Mouse (Mus musculus) spleen, postnatal 4 days (tissue): ENCODE results near the gene Camkmt.

Source experiments
- DNase-seq, 2 experiments: peaks; one replicate each; pipeline ENCODE4 v3.0.0; 2022; ENCODE audit warnings: low spot score in 2 of 2

Gene Camkmt

GRCm38 (mm10) chr17:85491491-85491890 lies 401.1 kb downstream of the Camkmt start:
- DNase-seq: no peak

- no peak for DNase-seq
Measured at GRCm38 (mm10) chr17:85493521-85493920, 403.2 kb downstream of the Camkmt start.

DNA sequence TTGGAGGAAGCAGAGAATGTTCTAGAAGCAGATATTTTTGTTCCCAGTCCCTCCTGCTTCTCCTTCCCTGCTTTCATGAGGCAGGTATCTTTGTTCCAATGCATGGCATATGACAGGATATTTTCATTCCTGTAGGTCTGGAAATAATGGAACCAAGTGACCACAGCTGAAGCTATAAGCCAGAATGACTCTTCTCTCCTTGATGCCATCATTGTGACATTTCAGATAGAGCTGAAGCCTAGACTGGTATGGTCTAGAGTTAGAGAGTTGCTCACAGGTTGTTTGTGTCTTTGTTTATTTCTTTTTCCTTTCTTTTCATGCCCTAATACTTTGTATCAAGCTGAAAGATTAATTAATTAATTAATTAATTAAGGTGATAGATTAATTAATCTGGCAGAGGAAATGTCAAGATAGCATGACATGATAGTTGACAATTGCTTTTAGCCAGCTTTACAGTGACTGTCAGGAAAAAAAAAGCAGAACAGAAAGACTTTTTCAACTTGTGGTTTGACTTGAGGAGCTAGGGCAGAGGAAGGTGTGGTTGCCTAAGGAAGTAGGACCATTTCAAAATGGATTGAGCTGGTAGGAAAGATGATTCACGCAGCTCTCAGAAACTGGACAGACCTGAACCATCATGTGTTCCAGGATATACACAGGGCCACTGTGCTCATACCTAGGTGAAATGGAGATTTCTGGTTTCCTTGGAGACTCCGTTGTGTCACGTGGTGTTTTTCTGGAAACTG lies 404.8 kb downstream of the Camkmt start:
- DNase-seq: no peak

GRCm38 (mm10) chr17:85495871-85496270 lies 405.5 kb downstream of the Camkmt start:
- DNase-seq: no peak

GRCm38 (mm10) chr17:85504888-85505287 lies 414.5 kb downstream of the Camkmt start:
- no peak for DNase-seq

GRCm38 (mm10) chr17:85506206-85507088 lies 416.1 kb downstream of the Camkmt start:
- no peak for DNase-seq

DNA sequence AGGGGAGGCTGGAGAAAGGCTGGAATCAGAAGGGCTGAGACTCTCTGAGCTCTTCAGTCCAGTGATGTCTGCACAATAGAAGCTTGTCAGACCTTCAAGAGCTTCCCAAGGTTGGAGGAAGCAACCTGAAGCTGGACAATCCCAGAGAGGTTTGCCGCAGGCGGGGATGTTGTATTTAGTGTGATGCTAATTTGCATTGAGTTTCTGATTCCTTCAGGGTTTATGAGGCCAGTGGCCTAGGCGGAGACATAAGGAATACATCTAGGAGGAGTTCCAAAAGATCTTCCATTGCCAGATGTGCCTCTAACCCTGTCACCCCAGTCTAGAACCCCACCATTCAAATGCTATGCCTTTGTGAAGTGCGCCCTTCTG lies 416.7 kb downstream of the Camkmt start:
- DNase-seq: no peak
